Mouse (Mus musculus) heart, postnatal 0 days (tissue): ENCODE results near the gene Tnfsf11. TPM values are rescaled to one million over a fixed set of nuclear protein-coding genes. Genes with fewer than 3 reads are reported as not detected.

Experiments
- ATAC-seq: fragments of 200-750 bp; cut with Nextera tagmentation; 2 replicates; pipeline ENCODE4 v1.8.0; 2017; ENCODE audit warnings: low read depth, moderate number of reproducible peaks, moderate library complexity; ENCODE audit not compliant: insufficient read depth
- DNase-seq: peaks from one replicate; pipeline ENCODE4 v3.0.0-alpha.2; 2016; ENCODE audit warnings: low spot score
- H3K27ac ChIP-seq: fragments of 300-500 bp; sonication (generic); 2 replicates; pipeline ENCODE4 v1.5.1; 2014; ENCODE audit warnings: low read depth, mild to moderate bottlenecking
- H3K27me3 ChIP-seq: fragments of 300-500 bp; sonication (generic); 2 replicates; pipeline ENCODE4 v1.6.1; 2014; ENCODE audit warnings: low read length, mixed read lengths; ENCODE audit not compliant: control insufficient read depth, insufficient read depth
- H3K36me3 ChIP-seq: fragments of 300-500 bp; sonication (generic); replicated peaks from 2 replicates; pipeline ENCODE4 v1.6.1; 2014; ENCODE audit warnings: low read length, mixed read lengths; ENCODE audit not compliant: control insufficient read depth, insufficient read depth
- H3K4me1 ChIP-seq: fragments of 300-500 bp; sonication (generic); 2 replicates; pipeline ENCODE4 v1.6.1; 2014; ENCODE audit warnings: antibody characterized with exemption; ENCODE audit not compliant: control insufficient read depth, insufficient read depth
- H3K4me2 ChIP-seq: fragments of 300-500 bp; sonication (generic); 2 replicates; pipeline ENCODE4 v1.6.1; 2014; ENCODE audit warnings: low read depth, mild to moderate bottlenecking, low read length, moderate library complexity
- H3K4me3 ChIP-seq: fragments of 300-500 bp; sonication (generic); 2 replicates; pipeline ENCODE4 v1.5.1; 2014; ENCODE audit warnings: low read depth, low read length
- H3K9ac ChIP-seq: fragments of 300-500 bp; sonication (generic); replicated peaks from 2 replicates; pipeline ENCODE4 v1.6.1; 2014; ENCODE audit warnings: low read depth, low read length, mixed read lengths
- H3K9me3 ChIP-seq: fragments of 300-500 bp; sonication (generic); replicated peaks from 2 replicates; pipeline ENCODE4 v1.6.1; 2016; ENCODE audit warnings: low read length; ENCODE audit not compliant: control insufficient read depth
- CTCF ChIP-seq: IDR thresholded peaks from 2 replicates; pipeline ENCODE4 v1.5.1; 2016; ENCODE audit warnings: antibody characterized with exemption, control low read depth, low read depth
- EP300 ChIP-seq: IDR thresholded peaks from 2 replicates; pipeline ENCODE4 v1.6.1; 2016; ENCODE audit warnings: antibody characterized with exemption, low read depth
- WGBS: fragments of 180-500 bp; shearing (Covaris S2); extraction: QIAGEN DNeasy Blood & Tissue Kit; methylation state at CpG from one replicate; pipeline ENCODE4 v1.1.7; 2014; 5-methylcytosine and 5-hydroxymethylcytosine counted together
- polyA plus RNA-seq: library from polyadenylated mRNA; unstranded; fragments of >200 nt; fragmentation: Nextera tagmentation; extraction: Ambion mirVana; gene quantifications from 2 replicates; pipeline ENCODE4 v1.2.1, GENCODE M21; 2015
- total RNA-seq: library from RNA; depleted of rRNA; stranded (reverse); fragments of >200 nt; gene quantifications from 2 replicates; pipeline ENCODE4 v1.2.3, GENCODE M21; 2014; ENCODE audit warnings: low replicate concordance

Gene Tnfsf11
- total and polyA plus RNA-seq, 2 experiments from 2014 or later = 0.05 TPM; not detected in 1

GRCm38 (mm10) chr14:78317623-78318022 lies 9.8 kb upstream of the Tnfsf11 start:
- DNase-seq (no peak), ATAC-seq (no peak)
- Histone ChIP-seq H3K27ac (no peak overlapping the region), H3K4me1 (no peaks in the 10 kb centered on the region), H3K36me3 (no peaks in the 10 kb centered on the region), H3K4me3 (no peak overlapping the region), H3K9ac (no peak overlapping the region), H3K9me3 (no peaks in the 10 kb centered on the region), H3K4me2 (no peak overlapping the region), H3K27me3 (no peaks in the 10 kb centered on the region)
- 64% methylated on average over 5 of the region's 5 CpGs for WGBS
- TF ChIP-seq EP300 (no peak), CTCF (no peak)

- Histone ChIP-seq H3K27ac (no peak overlapping the region), H3K4me2 (no peak overlapping the region), H3K36me3 (no peaks in the 10 kb centered on the region), H3K9me3 (no peaks in the 10 kb centered on the region), H3K4me1 (no peaks in the 10 kb centered on the region), H3K27me3 (0 out of 2 replicates have a peak, but pooled peaks cover under 1% of the 10 kb centered on the region), H3K9ac (no peak overlapping the region), H3K4me3 (no peak overlapping the region)
- DNase-seq (no peak), ATAC-seq (no peak)
- WGBS = 70% methylated on average over 3 of the region's 3 CpGs
- no peak for TF ChIP-seq EP300
- no peak for TF ChIP-seq CTCF
These were observed 6.9 kb downstream of the Tnfsf11 start for GRCm38 (mm10) chr14:78300914-78301313.

- no peak overlapping the region for H3K4me2 ChIP-seq
- no peaks in the 10 kb centered on the region for H3K4me1 ChIP-seq
- TF ChIP-seq EP300 = no peak
- no peak for TF ChIP-seq CTCF
- DNase-seq (no peak), ATAC-seq (no peak)
- H3K4me3 ChIP-seq = no peak overlapping the region
- H3K9me3 ChIP-seq = no peaks in the 10 kb centered on the region
- no peaks in the 10 kb centered on the region for H3K36me3 ChIP-seq
- no peak overlapping the region for H3K27ac ChIP-seq
- H3K27me3 ChIP-seq = no peaks in the 10 kb centered on the region
- 83% methylated on average over 7 of the region's 7 CpGs for WGBS
- no peak overlapping the region for H3K9ac ChIP-seq
These were observed 15.2 kb downstream of the Tnfsf11 start for GRCm38 (mm10) chr14:78292687-78293086.

GRCm38 (mm10) chr14:78289912-78290523 lies 17.8 kb downstream of the Tnfsf11 start:
- no peaks in the 10 kb centered on the region for H3K27me3 ChIP-seq
- no peaks in the 10 kb centered on the region for H3K4me1 ChIP-seq
- 69% methylated on average over 9 of the region's 9 CpGs for WGBS
- no peak overlapping the region for H3K9ac ChIP-seq
- H3K9me3 ChIP-seq = no peaks in the 10 kb centered on the region
- H3K36me3 ChIP-seq = no peaks in the 10 kb centered on the region
- ATAC-seq = no peak
- no peak overlapping the region for H3K4me3 ChIP-seq
- DNase-seq = no peak
- no peak overlapping the region for H3K4me2 ChIP-seq
- TF ChIP-seq EP300 (no peak), CTCF (no peak)
- no peak overlapping the region for H3K27ac ChIP-seq

- ATAC-seq (no peak), DNase-seq (no peak)
- no peak overlapping the region for H3K4me3 ChIP-seq
- H3K27ac ChIP-seq = no peak overlapping the region
- no peak overlapping the region for H3K4me2 ChIP-seq
- H3K4me1 ChIP-seq = no peaks in the 10 kb centered on the region
- H3K36me3 ChIP-seq = no peaks in the 10 kb centered on the region
- H3K9me3 ChIP-seq = no peaks in the 10 kb centered on the region
- TF ChIP-seq CTCF = no peak
- TF ChIP-seq EP300 = no peak
- 46% methylated on average over 5 of the region's 5 CpGs for WGBS
- H3K27me3 ChIP-seq = no peaks in the 10 kb centered on the region
- H3K9ac ChIP-seq = no peak overlapping the region
These were observed 18.9 kb downstream of the Tnfsf11 start for GRCm38 (mm10) chr14:78288903-78289302.
